Mouse (Mus musculus) E14TG2a.4 (cell line): ENCODE data around the gene Tbc1d30.

Experiments
- H3K27me3 ChIP-seq: 2 replicates; pipeline ENCODE4 v1.6.1; 2014; ENCODE audit warnings: low read length, control low read depth; ENCODE audit not compliant: insufficient read depth
- H3K36me3 ChIP-seq: 2 replicates; pipeline ENCODE4 v1.6.1; 2014; ENCODE audit warnings: low read length, control low read depth; ENCODE audit not compliant: insufficient read depth
- H3K4me1 ChIP-seq: replicated peaks from 2 replicates; pipeline ENCODE4 v1.6.1; 2014; ENCODE audit warnings: low read depth, low read length, control low read depth
- H3K4me3 ChIP-seq: replicated peaks from 2 replicates; pipeline ENCODE4 v1.5.1; 2014; ENCODE audit warnings: mild to moderate bottlenecking, low read length
- H3K9me3 ChIP-seq: 2 replicates; pipeline ENCODE4 v1.6.1; 2014; ENCODE audit warnings: low read length, control low read depth
- CTCF ChIP-seq: conservative IDR thresholded peaks from 2 replicates; pipeline ENCODE4 v1.5.1; 2014; ENCODE audit warnings: low read length
- NANOG ChIP-seq: IDR thresholded peaks from 2 replicates; pipeline ENCODE4 v1.6.1; 2014; ENCODE audit warnings: borderline replicate concordance, low read length, mixed read lengths
- POU5F1 ChIP-seq: IDR thresholded peaks from 2 replicates; pipeline ENCODE4 v1.6.1; 2014; ENCODE audit warnings: low read length, borderline replicate concordance

Gene Tbc1d30

DNA sequence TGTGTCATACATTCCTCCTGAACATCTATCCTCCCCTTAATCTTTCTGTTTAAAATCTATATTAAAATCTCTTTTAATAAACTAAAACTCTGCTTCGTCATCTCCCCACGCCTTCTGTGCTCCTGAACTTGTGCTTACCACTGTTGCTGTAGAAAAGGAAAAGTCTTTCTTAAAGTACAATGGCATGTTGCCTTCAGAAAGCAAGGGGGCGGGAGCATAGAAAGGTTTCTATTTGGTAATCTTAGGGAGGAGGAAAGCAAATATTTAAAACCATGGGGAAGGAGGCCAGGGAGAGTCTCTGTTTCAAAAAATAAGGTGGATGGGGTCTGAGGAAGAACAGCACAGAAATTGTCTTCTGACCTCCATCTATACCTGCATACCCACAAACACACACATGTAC lies 38.0 kb downstream of the Tbc1d30 start:
- Histone ChIP-seq H3K36me3 (no peaks in the 10 kb centered on the region), H3K9me3 (no peaks in the 10 kb centered on the region), H3K27me3 (peaks cover 73% of the 10 kb centered on the region), H3K4me1 (peaks cover 10% of the 10 kb centered on the region), H3K4me3 (no peak overlapping the region)
- TF ChIP-seq NANOG (no peak), POU5F1 (no peak), CTCF (no peak)

DNA sequence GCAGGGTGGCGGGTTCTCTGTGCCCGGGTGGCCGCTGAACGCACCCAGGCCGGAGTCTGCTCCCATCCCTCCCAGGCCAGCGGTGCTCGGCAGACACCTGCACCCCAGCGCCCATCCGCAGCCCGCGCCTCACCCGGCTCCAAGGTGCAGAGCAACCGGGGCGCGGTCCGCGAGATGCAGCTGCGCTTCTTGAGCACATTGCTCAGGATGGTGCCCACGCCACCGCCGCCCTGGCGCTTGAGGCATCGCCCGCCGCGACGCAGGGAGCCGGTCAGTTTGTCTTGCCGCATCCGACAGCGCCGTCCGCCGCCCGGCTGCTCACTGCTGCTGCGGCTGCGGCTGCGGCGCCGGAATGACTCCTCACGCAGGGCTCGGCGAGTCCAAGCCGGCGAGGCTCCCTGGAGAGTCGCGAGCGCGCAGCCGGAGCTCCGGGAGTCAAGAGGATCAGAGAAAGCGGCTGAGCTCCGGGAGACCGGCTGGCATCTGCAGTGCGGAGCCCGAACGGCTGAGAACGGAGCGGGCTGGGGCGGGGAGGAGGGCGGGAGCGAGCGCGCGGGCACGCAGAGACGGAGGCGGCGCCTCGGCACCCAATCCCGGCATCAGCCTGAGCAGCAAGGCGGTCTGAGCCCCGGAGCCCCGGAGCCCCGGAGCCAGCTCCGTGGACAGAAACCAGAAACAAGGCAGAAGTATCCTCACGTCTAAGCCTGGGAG lies 40.4 kb downstream of the Tbc1d30 start:
- no peak for TF ChIP-seq CTCF
- Histone ChIP-seq H3K9me3 (no peaks in the 10 kb centered on the region), H3K4me1 (peaks cover 19% of the 10 kb centered on the region), H3K4me3 (peak overlapping the region; percentile 84), H3K36me3 (no peaks in the 10 kb centered on the region), H3K27me3 (peaks cover 70% of the 10 kb centered on the region)

DNA sequence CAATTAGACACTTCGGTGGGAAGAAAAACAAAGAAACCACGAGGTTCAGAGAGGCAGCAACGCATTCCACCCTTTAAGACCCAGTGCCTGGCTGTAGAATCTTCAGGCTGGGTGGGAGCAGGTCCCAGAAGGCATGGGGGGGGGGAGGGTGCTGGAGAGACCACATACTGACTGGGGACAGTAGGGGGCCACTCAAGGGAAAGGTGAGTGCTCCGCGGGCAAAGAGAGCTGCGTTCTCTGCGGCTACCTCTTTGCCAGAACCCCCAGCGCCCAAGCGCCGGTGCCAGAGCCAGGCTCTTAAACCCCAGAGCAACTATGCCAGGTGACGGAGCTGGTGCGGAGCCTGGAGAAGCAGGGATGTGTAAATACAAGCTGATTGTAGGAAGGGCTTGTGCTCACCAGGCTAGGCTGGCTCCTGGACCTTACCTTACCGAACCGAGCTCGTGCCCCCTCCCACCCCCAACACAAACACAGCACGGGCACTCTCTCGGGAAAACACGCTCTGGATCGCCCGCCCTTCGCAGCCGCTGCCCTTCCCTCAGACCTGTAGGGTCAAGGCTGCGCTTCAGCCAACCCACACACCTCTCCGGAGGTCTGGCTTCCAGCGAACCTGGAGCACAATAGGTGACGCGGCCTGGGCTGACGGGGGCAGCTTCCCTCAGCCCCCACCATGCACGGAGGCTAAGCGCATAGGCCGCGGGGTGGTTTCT lies 41.1 kb downstream of the Tbc1d30 start:
- Histone ChIP-seq H3K9me3 (no peaks in the 10 kb centered on the region), H3K4me3 (peak overlapping the region; percentile 84), H3K4me1 (peaks cover 24% of the 10 kb centered on the region), H3K36me3 (no peaks in the 10 kb centered on the region), H3K27me3 (peaks cover 67% of the 10 kb centered on the region)
- TF ChIP-seq CTCF (no peak), POU5F1 (no peak), NANOG (no peak)

DNA sequence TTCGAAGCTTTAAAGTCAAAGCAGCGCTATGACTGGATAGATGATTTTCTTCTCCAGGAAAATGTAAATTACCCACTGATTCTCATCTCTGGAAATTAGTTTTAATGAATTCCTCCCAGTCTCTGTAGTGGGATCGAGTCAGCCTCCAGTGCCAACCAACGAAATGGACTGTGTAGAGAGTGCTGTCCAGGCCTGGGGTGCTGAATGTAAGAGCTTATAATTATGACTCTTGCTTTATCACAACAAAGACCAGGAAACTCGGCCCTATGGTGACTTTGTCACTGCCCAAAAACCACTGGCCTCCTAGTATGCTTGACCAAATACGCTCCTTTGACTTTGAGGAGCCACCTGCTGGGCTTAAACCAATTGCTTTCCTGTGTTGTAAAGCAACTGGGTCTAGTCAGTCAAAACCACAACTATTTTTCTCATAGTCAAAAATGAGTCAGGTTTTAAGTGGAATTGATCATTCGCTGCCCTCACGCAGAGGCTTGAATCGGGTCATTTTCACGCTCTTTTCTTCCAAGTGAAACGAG lies 41.9 kb downstream of the Tbc1d30 start:
- TF ChIP-seq CTCF (no peak), POU5F1 (no peak)
- Histone ChIP-seq H3K4me3 (no peak overlapping the region), H3K27me3 (peaks cover 64% of the 10 kb centered on the region), H3K4me1 (peaks cover 26% of the 10 kb centered on the region), H3K36me3 (no peaks in the 10 kb centered on the region), H3K9me3 (no peaks in the 10 kb centered on the region)

DNA sequence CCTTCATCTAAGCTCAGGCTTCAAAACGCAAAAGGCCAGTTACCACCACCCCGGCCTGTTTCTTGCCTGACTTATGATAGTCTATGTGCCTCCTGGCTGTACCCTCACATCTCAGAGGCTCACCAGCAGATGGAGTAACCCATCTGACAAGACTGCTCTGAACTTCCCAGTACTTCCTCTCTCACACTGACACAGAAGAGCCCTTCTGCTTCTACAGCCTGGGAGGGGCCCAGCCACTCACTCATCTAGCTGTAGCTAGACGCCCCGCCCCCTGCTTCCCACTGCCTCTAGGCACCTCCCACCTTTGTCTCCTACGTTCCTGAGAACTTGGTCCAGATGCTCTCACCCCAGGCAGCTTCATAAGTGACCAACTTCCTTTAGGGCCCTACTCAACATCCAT lies 45.6 kb downstream of the Tbc1d30 start:
- no peaks in the 10 kb centered on the region for H3K36me3 ChIP-seq
- no peaks in the 10 kb centered on the region for H3K9me3 ChIP-seq
- TF ChIP-seq CTCF = no peak
- no peak for TF ChIP-seq NANOG
- no peak for TF ChIP-seq POU5F1
- peaks cover 45% of the 10 kb centered on the region for H3K27me3 ChIP-seq
- peaks cover 26% of the 10 kb centered on the region for H3K4me1 ChIP-seq
- H3K4me3 ChIP-seq = no peak overlapping the region

DNA sequence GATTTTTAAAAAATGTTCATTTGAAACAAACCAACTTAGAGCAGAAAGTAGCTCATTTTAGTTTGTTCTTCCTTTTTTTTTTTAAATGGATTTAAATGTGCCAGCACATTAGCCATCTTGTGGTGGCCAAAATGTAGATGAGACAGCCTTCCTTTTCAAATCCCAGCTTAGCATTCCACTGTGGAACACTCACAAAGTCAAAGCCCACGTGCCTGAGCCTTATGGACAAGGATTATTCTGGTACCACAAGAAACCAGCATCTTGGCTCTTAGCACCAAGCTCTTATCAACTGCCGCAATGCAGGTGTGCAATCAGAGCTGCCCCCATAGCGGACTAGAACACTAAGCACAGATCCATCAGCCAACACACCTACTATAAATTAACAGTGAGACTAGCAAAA lies 47.5 kb downstream of the Tbc1d30 start:
- H3K36me3 ChIP-seq = no peaks in the 10 kb centered on the region
- H3K9me3 ChIP-seq = no peaks in the 10 kb centered on the region
- peaks cover 26% of the 10 kb centered on the region for H3K27me3 ChIP-seq
- H3K4me1 ChIP-seq = peaks cover 19% of the 10 kb centered on the region
- H3K4me3 ChIP-seq = no peak overlapping the region
- TF ChIP-seq POU5F1 (no peak), CTCF (no peak), NANOG (no peak)

DNA sequence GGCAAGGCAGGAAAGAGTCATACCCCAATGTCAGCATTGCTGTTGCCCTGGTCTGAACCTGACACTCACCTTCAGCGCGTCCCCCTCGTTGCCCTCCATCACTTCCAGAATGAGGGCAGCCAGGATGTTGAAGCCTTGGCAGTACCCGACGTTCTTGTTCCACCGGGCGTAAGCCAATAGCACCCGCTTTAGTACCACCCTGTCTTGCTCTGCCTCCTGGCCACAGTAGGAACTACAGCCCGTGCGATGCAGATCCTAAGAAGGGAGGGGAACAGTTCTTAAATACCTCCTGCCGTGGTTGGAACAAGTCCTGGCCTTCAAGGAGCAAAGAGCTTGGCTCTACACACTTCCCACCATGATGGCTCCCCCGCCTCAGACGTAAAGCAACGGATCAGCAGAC lies 49.2 kb downstream of the Tbc1d30 start:
- H3K4me1 ChIP-seq = peaks cover 29% of the 10 kb centered on the region
- H3K4me3 ChIP-seq = no peak overlapping the region
- peaks cover 23% of the 10 kb centered on the region for H3K27me3 ChIP-seq
- TF ChIP-seq CTCF = peak; percentile 24; the same call in 1 of the 2 replicates
- TF ChIP-seq NANOG = no peak
- no peaks in the 10 kb centered on the region for H3K36me3 ChIP-seq
- no peaks in the 10 kb centered on the region for H3K9me3 ChIP-seq

DNA sequence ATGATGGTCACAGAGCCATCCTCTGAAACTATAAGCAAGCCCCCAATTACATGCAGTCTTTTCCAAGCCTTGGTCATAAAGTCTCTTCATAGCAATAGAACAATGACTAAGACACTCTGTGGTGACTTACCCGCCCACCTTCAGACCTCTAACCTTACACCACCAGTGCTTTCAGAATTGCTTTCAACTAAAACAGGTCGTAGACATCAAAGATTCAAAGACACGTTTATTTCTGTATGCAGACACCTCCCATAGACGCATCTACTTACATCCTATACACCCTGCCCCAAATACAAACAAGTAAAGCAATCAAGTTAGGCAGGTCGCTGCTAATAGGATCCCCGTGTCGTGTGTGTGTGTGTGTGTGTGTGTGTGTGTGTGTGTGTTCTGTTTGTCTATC lies 50.4 kb downstream of the Tbc1d30 start:
- no peaks in the 10 kb centered on the region for H3K9me3 ChIP-seq
- no peak for TF ChIP-seq CTCF
- TF ChIP-seq POU5F1 = no peak
- TF ChIP-seq NANOG = no peak
- peaks cover 32% of the 10 kb centered on the region for H3K27me3 ChIP-seq
- peaks cover 19% of the 10 kb centered on the region for H3K4me1 ChIP-seq
- H3K4me3 ChIP-seq = no peak overlapping the region
- no peaks in the 10 kb centered on the region for H3K36me3 ChIP-seq

DNA sequence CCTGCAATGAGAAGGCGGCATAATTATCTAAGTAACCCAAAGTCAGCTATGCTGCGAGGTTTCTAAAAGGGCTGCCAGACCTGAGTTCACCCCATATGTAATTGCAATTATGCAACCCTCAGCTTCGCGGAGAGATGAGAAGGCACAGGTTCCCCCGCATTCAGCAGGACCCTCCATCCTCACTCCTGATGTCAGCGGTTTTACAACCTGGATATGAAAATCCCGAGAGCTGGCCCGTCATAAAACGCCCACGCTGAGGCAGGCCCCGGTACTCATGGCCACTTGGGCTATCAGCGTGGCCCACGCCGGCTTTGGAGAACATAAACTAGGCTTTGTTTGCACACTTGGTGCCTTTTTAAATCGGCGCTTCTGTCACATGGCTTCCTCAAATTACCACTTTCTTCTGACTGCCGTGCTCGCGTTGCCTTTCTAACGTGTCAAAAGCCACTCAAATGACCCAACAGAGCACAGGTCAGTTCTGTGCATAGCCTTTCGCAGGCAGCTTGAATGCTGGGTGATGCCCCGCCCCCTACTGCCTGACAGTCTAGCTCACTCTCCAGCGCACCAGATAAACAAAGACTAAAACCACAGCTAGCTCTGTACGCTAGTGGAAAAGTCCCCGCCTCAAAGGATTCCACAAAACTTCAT lies 53.9 kb downstream of the Tbc1d30 start:
- Histone ChIP-seq H3K36me3 (no peaks in the 10 kb centered on the region), H3K4me3 (peak overlapping the region; percentile 50), H3K4me1 (peaks cover 16% of the 10 kb centered on the region), H3K27me3 (peaks cover 54% of the 10 kb centered on the region), H3K9me3 (peaks cover 12% of the 10 kb centered on the region)
- no peak for TF ChIP-seq NANOG
